Mouse (Mus musculus) liver, postnatal 0 days (tissue): Measurements from ENCODE around the gene Rnf215. TPM values are rescaled to one million over a fixed set of nuclear protein-coding genes. Genes with fewer than 3 reads are reported as not detected.

Source experiments
- ATAC-seq: fragments of 200-750 bp; cut with Nextera tagmentation; 2 replicates; pipeline ENCODE4 v1.8.0; 2017; ENCODE audit warnings: mild to moderate bottlenecking, moderate library complexity
- DNase-seq: peaks from one replicate; pipeline ENCODE4 v3.0.0-alpha.2; 2016
- H3K27ac ChIP-seq: fragments of 300-500 bp; sonication (generic); 2 replicates; pipeline ENCODE4 v1.5.1; 2014; ENCODE audit warnings: antibody characterized with exemption, moderate library complexity, mild to moderate bottlenecking, low read depth
- H3K27me3 ChIP-seq: fragments of 300-500 bp; sonication (generic); 2 replicates; pipeline ENCODE4 v1.6.1; 2014; ENCODE audit warnings: low read length, control low read depth, mixed read lengths; ENCODE audit not compliant: insufficient read depth
- H3K36me3 ChIP-seq: fragments of 300-500 bp; sonication (generic); replicated peaks from 2 replicates; pipeline ENCODE4 v1.6.1; 2014; ENCODE audit warnings: mild to moderate bottlenecking, control low read depth, low read length, moderate library complexity, mixed read lengths; ENCODE audit not compliant: insufficient read depth
- H3K4me1 ChIP-seq: fragments of 300-500 bp; sonication (generic); 2 replicates; pipeline ENCODE4 v1.6.1; 2014; ENCODE audit warnings: antibody characterized with exemption, mild to moderate bottlenecking, control low read depth; ENCODE audit not compliant: insufficient read depth
- H3K4me2 ChIP-seq: fragments of 300-500 bp; sonication (generic); 2 replicates; pipeline ENCODE4 v1.6.1; 2014; ENCODE audit warnings: low read depth, mild to moderate bottlenecking, low read length, moderate library complexity, mixed read lengths
- H3K4me3 ChIP-seq: fragments of 300-500 bp; sonication (generic); 2 replicates; pipeline ENCODE4 v1.5.1; 2014; ENCODE audit warnings: low read depth, low read length
- H3K9ac ChIP-seq: fragments of 300-500 bp; sonication (generic); replicated peaks from 2 replicates; pipeline ENCODE4 v1.6.1; 2014; ENCODE audit warnings: mild to moderate bottlenecking, moderate library complexity
- H3K9me3 ChIP-seq: fragments of 300-500 bp; sonication (generic); 2 replicates; pipeline ENCODE4 v1.6.1; 2016; ENCODE audit warnings: mild to moderate bottlenecking, control low read depth, low read length, mixed read lengths
- CTCF ChIP-seq: sonication (generic); IDR thresholded peaks from 2 replicates; pipeline ENCODE4 v1.5.1; 2016; ENCODE audit warnings: antibody characterized with exemption, low read depth
- EP300 ChIP-seq: IDR thresholded peaks from 2 replicates; pipeline ENCODE4 v1.6.1; 2016; ENCODE audit warnings: antibody characterized with exemption, low read depth, mild to moderate bottlenecking
- WGBS: fragments of 180-500 bp; shearing (Covaris S2); extraction: QIAGEN DNeasy Blood & Tissue Kit; methylation state at CpG from one replicate; pipeline ENCODE4 v1.1.7; 2014; ENCODE audit not compliant: insufficient replicate concordance; 5-methylcytosine and 5-hydroxymethylcytosine counted together
- polyA plus RNA-seq: library from polyadenylated mRNA; unstranded; fragments of >200 nt; fragmentation: Nextera tagmentation; extraction: Ambion mirVana; gene quantifications from 2 replicates; pipeline ENCODE4 v1.2.1, GENCODE M21; 2015

The Rnf215 gene
- polyA plus RNA-seq, 1 experiment from 2014 or later = 6.4 TPM

GRCm38 (mm10) chr11:4138964-4139363 lies 4.0 kb downstream of the Rnf215 start:
- 83% methylated on average over 2 of the region's 2 CpGs for WGBS
- DNase-seq = no peak
- Histone ChIP-seq H3K27me3 (no peaks in the 10 kb centered on the region), H3K9ac (no peak overlapping the region), H3K36me3 (peaks cover 28% of the 10 kb centered on the region), H3K9me3 (no peaks in the 10 kb centered on the region), H3K4me3 (no peak overlapping the region), H3K27ac (no peak overlapping the region), H3K4me1 (peaks cover 8% of the 10 kb centered on the region), H3K4me2 (no peak overlapping the region)
- TF ChIP-seq CTCF (no peak), EP300 (no peak)
- ATAC-seq = no peak

GRCm38 (mm10) chr11:4141505-4141904 lies 6.5 kb downstream of the Rnf215 start:
- H3K9me3 ChIP-seq = no peaks in the 10 kb centered on the region
- DNase-seq = no peak
- H3K27ac ChIP-seq = no peak overlapping the region
- H3K27me3 ChIP-seq = no peaks in the 10 kb centered on the region
- no peaks in the 10 kb centered on the region for H3K4me1 ChIP-seq
- ATAC-seq = no peak
- H3K36me3 ChIP-seq = peaks cover 28% of the 10 kb centered on the region
- no peak overlapping the region for H3K4me3 ChIP-seq
- H3K4me2 ChIP-seq = no peak overlapping the region
- TF ChIP-seq CTCF (no peak), EP300 (no peak)
- H3K9ac ChIP-seq = no peak overlapping the region

- H3K9me3 ChIP-seq = no peaks in the 10 kb centered on the region
- no peak overlapping the region for H3K9ac ChIP-seq
- TF ChIP-seq EP300 = no peak
- TF ChIP-seq CTCF = no peak
- H3K27me3 ChIP-seq = no peaks in the 10 kb centered on the region
- no peak overlapping the region for H3K4me2 ChIP-seq
- DNase-seq = no peak
- 73% methylated on average over 4 of the region's 4 CpGs for WGBS
- H3K4me1 ChIP-seq = no peaks in the 10 kb centered on the region
- no peak for ATAC-seq
- no peak overlapping the region for H3K4me3 ChIP-seq
- peaks cover 28% of the 10 kb centered on the region for H3K36me3 ChIP-seq
- H3K27ac ChIP-seq = no peak overlapping the region
Measured at GRCm38 (mm10) chr11:4142352-4142751, 7.3 kb downstream of the Rnf215 start.

- no peak for ATAC-seq
- H3K4me3 ChIP-seq = no peak overlapping the region
Measured at GRCm38 (mm10) chr11:4143281-4144062, 8.5 kb downstream of the Rnf215 start.

GRCm38 (mm10) chr11:4146381-4146780 lies 11.4 kb downstream of the Rnf215 start:
- Histone ChIP-seq H3K9ac (no peak overlapping the region), H3K27ac (no peak overlapping the region), H3K4me3 (no peak overlapping the region), H3K27me3 (no peaks in the 10 kb centered on the region), H3K9me3 (no peaks in the 10 kb centered on the region), H3K36me3 (peaks cover 16% of the 10 kb centered on the region), H3K4me2 (no peak overlapping the region), H3K4me1 (no peaks in the 10 kb centered on the region)
- ATAC-seq (no peak), DNase-seq (no peak)
- WGBS = 84% methylated on average over 6 of the region's 6 CpGs
- TF ChIP-seq EP300 (no peak), CTCF (no peak)

More at GRCm38 (mm10) chr11:4143281-4144062, 8.5 kb downstream of the Rnf215 start:
- no peak overlapping the region for H3K4me2 ChIP-seq
- TF ChIP-seq CTCF = no peak
- no peak for TF ChIP-seq EP300
- no peaks in the 10 kb centered on the region for H3K4me1 ChIP-seq
- H3K36me3 ChIP-seq = peaks cover 28% of the 10 kb centered on the region
- 88% methylated on average over 21 of the region's 21 CpGs for WGBS
- DNase-seq = no peak
- no peak overlapping the region for H3K9ac ChIP-seq
- H3K9me3 ChIP-seq = no peaks in the 10 kb centered on the region
- no peaks in the 10 kb centered on the region for H3K27me3 ChIP-seq
- H3K27ac ChIP-seq = no peak overlapping the region

- DNase-seq (no peak), ATAC-seq (no peak)
- Histone ChIP-seq H3K9ac (no peak overlapping the region), H3K27ac (no peak overlapping the region), H3K4me2 (no peak overlapping the region), H3K36me3 (peaks cover 11% of the 10 kb centered on the region), H3K9me3 (no peaks in the 10 kb centered on the region), H3K4me3 (no peak overlapping the region), H3K27me3 (no peaks in the 10 kb centered on the region), H3K4me1 (no peaks in the 10 kb centered on the region)
- no peak for TF ChIP-seq EP300
- no peak for TF ChIP-seq CTCF
- WGBS = 82% methylated on average over 10 of the region's 10 CpGs
Measured at GRCm38 (mm10) chr11:4147098-4147497, 12.1 kb downstream of the Rnf215 start.

GRCm38 (mm10) chr11:4148120-4148519 lies 13.1 kb downstream of the Rnf215 start:
- H3K27me3 ChIP-seq = no peaks in the 10 kb centered on the region
- no peak overlapping the region for H3K9ac ChIP-seq
- no peak for DNase-seq
- 81% methylated on average over 5 of the region's 5 CpGs for whole genome bisulfite sequencing
- H3K4me3 ChIP-seq = no peak overlapping the region
- H3K27ac ChIP-seq = no peak overlapping the region
- no peaks in the 10 kb centered on the region for H3K9me3 ChIP-seq
- H3K4me2 ChIP-seq = no peak overlapping the region
- no peak for ATAC-seq
- H3K4me1 ChIP-seq = no peaks in the 10 kb centered on the region
- no peak for TF ChIP-seq EP300
- no peak for TF ChIP-seq CTCF
- peaks cover 3% of the 10 kb centered on the region; the same call in 1 of the 2 replicates for H3K36me3 ChIP-seq
